In genomic region chr4:127435076-127435475, GRCm38 (mm10) we compare ENCODE assay signal across 9 mouse cellular contexts.
DNase-seq lines count a peak whose midpoint lies in the region; ATAC-seq and TF ChIP-seq lines count a peak whose summit lies in the region.
"Had no signal": no experiment of that assay in that cellular context is flagged by ENCODE, and none has a peak within 500 bp of the region (broad histone marks: within the 10 kb centered on the region; RNA-seq: fewer than 3 reads in every experiment).

No protein-coding gene starts in this region.

- no peaks in the 10 kb centered on the region for H3K9me3 ChIP-seq in embryonic facial prominence, embryonic 11.5 days (replicated peaks; ENCODE audit: control insufficient read depth, low read length)
- H3K9me3 ChIP-seq in hindbrain, postnatal 0 days (ENCODE audit: low read length), result no peaks in the 10 kb centered on the region
- H3K9me3 ChIP-seq in liver, embryonic 12.5 days (replicated peaks), result no peaks in the 10 kb centered on the region
- H3K9me3 ChIP-seq: midbrain, embryonic 12.5 days had no signal

- DNase-seq in right cerebral cortex, adult 2 months (ENCODE audit: low spot score in 2 of 2), result peak; percentile 29 to 38
- no peak for DNase-seq in right cerebral cortex, adult 18-20 months
- DNase-seq in adrenal gland, postnatal 4 days (ENCODE audit: low spot score in 2 of 2), result peak; percentile 14 to 46
- DNase-seq in embryonic facial prominence, embryonic 11.5 days (ENCODE audit: low spot score), result peak; percentile 48
- peak; percentile 91 for DNase-seq in hindbrain, postnatal 0 days (ENCODE audit: low spot score)
- peak; percentile 7 for DNase-seq in right cerebral cortex, postnatal 25 days

- no peak overlapping the region for H3K27ac ChIP-seq in embryonic facial prominence, embryonic 11.5 days (replicated peaks; ENCODE audit: low read depth, low read length)
- H3K27ac ChIP-seq in hindbrain, postnatal 0 days, result no peak overlapping the region
- H3K27ac ChIP-seq in liver, embryonic 12.5 days, result no peak overlapping the region
- H3K27ac ChIP-seq: midbrain, embryonic 12.5 days had no signal

- H3K4me3 ChIP-seq in embryonic facial prominence, embryonic 11.5 days (ENCODE audit: low read depth, low read length), result no peak overlapping the region
- H3K4me3 ChIP-seq in hindbrain, postnatal 0 days (ENCODE audit: low read length), result no peak overlapping the region
- no peak overlapping the region for H3K4me3 ChIP-seq in liver, embryonic 12.5 days
- H3K4me3 ChIP-seq: midbrain, embryonic 12.5 days had no signal

- H3K4me2 ChIP-seq in embryonic facial prominence, embryonic 11.5 days (ENCODE audit: low read depth, low read length), result no peak overlapping the region
- no peak overlapping the region for H3K4me2 ChIP-seq in hindbrain, postnatal 0 days (ENCODE audit: low read depth, low read length)
- 0 out of 2 replicates have a peak overlapping the region, but pooled peaks have one; percentile 18 for H3K4me2 ChIP-seq in liver, embryonic 12.5 days
- H3K4me2 ChIP-seq: midbrain, embryonic 12.5 days had no signal

- peak; percentile 84 for TF ChIP-seq CTCF in hindbrain, postnatal 0 days (IDR thresholded peaks at IDR 0.05; ENCODE audit: low read depth)

- ATAC-seq in embryonic facial prominence, embryonic 11.5 days (replicated peaks; ENCODE audit: insufficient number of reproducible peaks, low FRiP score, low TSS enrichment, low read depth), result no peak
- ATAC-seq in hindbrain, postnatal 0 days, result no peak
- no peak for ATAC-seq in liver, embryonic 12.5 days
- ATAC-seq in monocyte, adult 5-6 weeks (replicated peaks; ENCODE audit: insufficient number of reproducible peaks, low FRiP score, low TSS enrichment, poor library complexity, severe bottlenecking), result no peak

- H3K4me1 ChIP-seq in embryonic facial prominence, embryonic 11.5 days (ENCODE audit: control insufficient read depth, insufficient read depth, low read length), result no peaks in the 10 kb centered on the region
- H3K4me1 ChIP-seq in hindbrain, postnatal 0 days (ENCODE audit: insufficient read depth, low read length), result no peaks in the 10 kb centered on the region
- no peaks in the 10 kb centered on the region for H3K4me1 ChIP-seq in liver, embryonic 12.5 days
- H3K4me1 ChIP-seq: midbrain, embryonic 12.5 days had no signal

- H3K36me3 ChIP-seq in embryonic facial prominence, embryonic 11.5 days (replicated peaks; ENCODE audit: control insufficient read depth, insufficient read depth, low read depth, low read length), result no peaks in the 10 kb centered on the region
- H3K36me3 ChIP-seq in hindbrain, postnatal 0 days (ENCODE audit: insufficient read depth, low read length), result no peaks in the 10 kb centered on the region
- no peaks in the 10 kb centered on the region for H3K36me3 ChIP-seq in liver, embryonic 12.5 days
- H3K36me3 ChIP-seq: midbrain, embryonic 12.5 days had no signal

- H3K9ac ChIP-seq in embryonic facial prominence, embryonic 11.5 days (replicated peaks; ENCODE audit: low read length), result no peak overlapping the region
- H3K9ac ChIP-seq in hindbrain, postnatal 0 days (replicated peaks; ENCODE audit: low read length), result no peak overlapping the region
- H3K9ac ChIP-seq in liver, embryonic 12.5 days, result no peak overlapping the region
- H3K9ac ChIP-seq: midbrain, embryonic 12.5 days had no signal

- 23% methylated on average over 8 of the region's 8 CpGs for WGBS in embryonic facial prominence, embryonic 11.5 days
- WGBS in hindbrain, postnatal 0 days, result 18% methylated on average over 7 of the region's 8 CpGs
- WGBS in liver, embryonic 12.5 days (ENCODE audit: insufficient replicate concordance), result 11% methylated on average over 6 of the region's 8 CpGs

- H3K27me3 ChIP-seq in embryonic facial prominence, embryonic 11.5 days (ENCODE audit: control insufficient read depth, insufficient read depth, low read length), result no peaks in the 10 kb centered on the region
- no peaks in the 10 kb centered on the region for H3K27me3 ChIP-seq in hindbrain, postnatal 0 days (ENCODE audit: insufficient read depth, low read length)
- H3K27me3 ChIP-seq in liver, embryonic 12.5 days (replicated peaks), result no peaks in the 10 kb centered on the region; the same call in 1 of the 2 replicates
